ENCODE assay signal across 8 mouse cellular contexts in the genomic region with DNA sequence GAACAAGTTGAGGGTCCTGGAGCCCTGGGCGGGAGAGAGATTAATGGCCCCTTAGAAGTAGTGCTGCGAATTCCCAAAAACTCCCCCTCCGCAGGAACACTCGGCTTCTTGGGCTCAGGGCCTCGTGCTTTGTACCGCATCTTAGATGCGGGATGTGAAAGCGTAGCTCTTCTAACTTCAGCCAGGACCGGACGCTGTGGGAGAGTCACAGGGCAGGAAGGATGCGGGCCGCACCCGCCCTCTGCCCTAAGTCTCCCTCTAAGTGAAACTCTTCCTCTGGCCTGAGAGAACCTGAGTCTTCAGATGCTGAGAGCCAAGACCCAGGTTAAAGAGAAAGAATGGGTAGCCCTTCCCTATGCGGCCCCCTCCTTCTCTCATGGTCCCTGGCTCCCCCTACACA. TPM values are rescaled to one million over a fixed set of nuclear protein-coding genes. Genes with fewer than 3 reads are reported as not detected.
DNase-seq lines count a peak whose midpoint lies in the region; ATAC-seq and TF ChIP-seq lines count a peak whose summit lies in the region.

No protein-coding gene starts in this region.

- TF ChIP-seq CTCF in liver, adult 2 months (IDR thresholded peaks at IDR 0.05; ENCODE audit: low read depth, low read length) = no peak
- no peak for TF ChIP-seq CTCF in kidney, postnatal 0 days (IDR thresholded peaks at IDR 0.05; ENCODE audit: low read depth)

- no peak for TF ChIP-seq POLR2A in liver, adult 2 months (IDR thresholded peaks at IDR 0.05; ENCODE audit: extremely low read depth, insufficient read depth, low read length)

- H3K27me3 ChIP-seq in liver, adult 2 months (ENCODE audit: control insufficient read depth, insufficient read depth, low read length) = peaks cover 5% of the 10 kb centered on the region; the same call in 1 of the 2 replicates
- 0 out of 2 replicates have a peak, but pooled peaks cover 9% of the 10 kb centered on the region for H3K27me3 ChIP-seq in kidney, postnatal 0 days (ENCODE audit: insufficient read depth, low read length)

- ATAC-seq in kidney, postnatal 0 days (replicated peaks; ENCODE audit: low FRiP score, low read depth) = no peak
- peak; percentile 23; the same call in 1 of the 2 replicates for ATAC-seq in megakaryocyte, adult 5-6 weeks (ENCODE audit: poor library complexity, severe bottlenecking)

- H3K4me1 ChIP-seq in liver, adult 2 months (ENCODE audit: control insufficient read depth, insufficient read depth, low read length) = no peaks in the 10 kb centered on the region
- peaks cover 12% of the 10 kb centered on the region; the same call in 1 of the 2 replicates for H3K4me1 ChIP-seq in kidney, postnatal 0 days (replicated peaks; ENCODE audit: insufficient read depth, low read length)

- H3K79me2 ChIP-seq in liver, adult 2 months (ENCODE audit: control insufficient read depth, insufficient read depth, low read length) = no peaks in the 10 kb centered on the region

- H3K9ac ChIP-seq in liver, adult 2 months (ENCODE audit: low read depth, low read length) = peak overlapping the region; percentile 68
- peak overlapping the region; percentile 77 for H3K9ac ChIP-seq in kidney, postnatal 0 days (ENCODE audit: low read depth, low read length)

- WGBS in liver, adult 2 months = 60% methylated on average over 14 of the region's 14 CpGs
- 7% methylated on average over 14 of the region's 14 CpGs for WGBS in kidney, postnatal 0 days

- H3K9me3 ChIP-seq in kidney, postnatal 0 days (replicated peaks; ENCODE audit: low read length) = no peaks in the 10 kb centered on the region

- H3K36me3 ChIP-seq in liver, adult 2 months (ENCODE audit: control insufficient read depth, insufficient read depth, low read length) = no peaks in the 10 kb centered on the region
- H3K36me3 ChIP-seq in kidney, postnatal 0 days (ENCODE audit: insufficient read depth, low read length) = no peaks in the 10 kb centered on the region

- H3K4me2 ChIP-seq in kidney, postnatal 0 days (ENCODE audit: low read length) = peak overlapping the region; percentile 95

- no peak for DNase-seq in liver, adult 2 months (ENCODE audit: extremely low read depth, low read depth, low spot score)
- no peak for DNase-seq in liver
- DNase-seq in heart, adult 9 months (ENCODE audit: low spot score in 2 of 2) = peak; percentile 50 to 61
- DNase-seq in kidney, postnatal 0 days (ENCODE audit: low spot score) = no peak
- DNase-seq in spleen, postnatal 4 days (ENCODE audit: low spot score in 2 of 2) = no peak
- DNase-seq in cerebellum, adult 9-11 months = no peak
- no peak for DNase-seq in spleen, postnatal 14 days (ENCODE audit: low spot score in 2 of 2)

- H3K4me3 ChIP-seq in liver, adult 2 months (ENCODE audit: insufficient read depth, low read depth, low read length) = peak overlapping the region; percentile 81
- H3K4me3 ChIP-seq in kidney, postnatal 0 days (replicated peaks; ENCODE audit: low read depth, low read length) = peak overlapping the region; percentile 78

- H3K27ac ChIP-seq in liver, adult 2 months (replicated peaks; ENCODE audit: insufficient read depth, low read depth, low read length) = peak overlapping the region; percentile 56
- peak overlapping the region; percentile 84 for H3K27ac ChIP-seq in kidney, postnatal 0 days

RNA-seq across cellular contexts. Expression of a gene that starts 1.0 kb away (rescaled TPM):
- 0.92 and 1.5 TPM in 2 replicates for total RNA-seq in liver, adult 2 months (2014; rRNA removed)
- 1.2 and 1.5 TPM in 2 replicates for polyA plus RNA-seq in liver, adult 2 months (2012; rRNA removed)
- polyA plus RNA-seq in kidney, postnatal 0 days (2015; fragmentation: Nextera tagmentation; extraction: Ambion mirVana) = 3.7 and 4.0 TPM in 2 replicates
- total RNA-seq in megakaryocyte, adult 5-6 weeks (2015) = 0.16 and 0.30 TPM in 2 replicates
- 0.29 and 0.85 TPM in 2 replicates for total RNA-seq in megakaryocyte, adult 5-6 weeks (2017)

RNA-seq across cellular contexts. Expression of a gene that starts 29.1 kb away (rescaled TPM):
- total RNA-seq in liver, adult 2 months (2014; rRNA removed) = 0.18 and 0.60 TPM in 2 replicates
- 0.70 and 0.89 TPM in 2 replicates for polyA plus RNA-seq in liver, adult 2 months (2012; rRNA removed)
- polyA plus RNA-seq in kidney, postnatal 0 days (2015; fragmentation: Nextera tagmentation; extraction: Ambion mirVana) = 8.6 and 9.5 TPM in 2 replicates
- 42.1 and 45.0 TPM in 2 replicates for total RNA-seq in megakaryocyte, adult 5-6 weeks (2015)
- 37.0 TPM in 2 replicates for total RNA-seq in megakaryocyte, adult 5-6 weeks (2017)

RNA-seq across cellular contexts. Expression of a gene that starts 51.1 kb away (rescaled TPM):
- total RNA-seq in liver, adult 2 months (2014; rRNA removed) = 4.5 and 5.0 TPM in 2 replicates
- 9.4 and 9.6 TPM in 2 replicates for polyA plus RNA-seq in liver, adult 2 months (2012; rRNA removed)
- 5.8 and 6.4 TPM in 2 replicates for polyA plus RNA-seq in kidney, postnatal 0 days (2015; fragmentation: Nextera tagmentation; extraction: Ambion mirVana)
- 7.4 and 7.7 TPM in 2 replicates for total RNA-seq in megakaryocyte, adult 5-6 weeks (2015)
- 15.2 and 17.1 TPM in 2 replicates for total RNA-seq in megakaryocyte, adult 5-6 weeks (2017)

RNA-seq across cellular contexts. Expression of a gene that starts 59.1 kb away (rescaled TPM):
- 55.3 and 63.2 TPM in 2 replicates for total RNA-seq in liver, adult 2 months (2014; rRNA removed)
- 89.3 and 94.5 TPM in 2 replicates for polyA plus RNA-seq in liver, adult 2 months (2012; rRNA removed)
- 77.1 and 79.5 TPM in 2 replicates for polyA plus RNA-seq in kidney, postnatal 0 days (2015; fragmentation: Nextera tagmentation; extraction: Ambion mirVana)
- 8.2 and 12.1 TPM in 2 replicates for total RNA-seq in megakaryocyte, adult 5-6 weeks (2015)
- total RNA-seq in megakaryocyte, adult 5-6 weeks (2017) = 53.3 and 58.0 TPM in 2 replicates

Comparison
In these comparisons a context has a peak if more than half of its experiments do, and no peak if none do; other contexts are left out.
1. DNase-seq: peak in heart, adult 9 months (2 of 2); none in liver, adult 2 months (single experiment), liver (single experiment), kidney, postnatal 0 days (single experiment), spleen, postnatal 4 days (0 of 2), cerebellum, adult 9-11 months (single experiment) and spleen, postnatal 14 days (0 of 2).
2. RNA of a gene that starts 29.1 kb away (total RNA-seq): 37.0 to 45.0 TPM in megakaryocyte, adult 5-6 weeks; 0.18 to 0.60 TPM in liver, adult 2 months; every median in the first group is over 10 times any median in the second.